Mouse (Mus musculus) embryonic facial prominence, embryonic 15.5 days (tissue): ENCODE measurements around the gene Secisbp2. TPM values are rescaled to one million over a fixed set of nuclear protein-coding genes. Genes with fewer than 3 reads are reported as not detected.
A peak's percentile ranks its signal among the peaks of the same experiment; 100 is the strongest.

Experiments
- ATAC-seq: fragments of 200-750 bp; cut with Nextera tagmentation; 2 replicates; pipeline ENCODE4 v1.8.0; 2017; ENCODE audit warnings: low read depth, moderate TSS enrichment; ENCODE audit not compliant: insufficient number of reproducible peaks, low FRiP score, low TSS enrichment
- H3K27ac ChIP-seq: fragments of 300-500 bp; sonication (generic); replicated peaks from 2 replicates; pipeline ENCODE4 v1.5.1; 2015; ENCODE audit warnings: mild to moderate bottlenecking, inconsistent platforms
- H3K27me3 ChIP-seq: fragments of 300-500 bp; sonication (generic); 2 replicates; pipeline ENCODE4 v1.6.1; 2015; ENCODE audit warnings: inconsistent platforms
- H3K36me3 ChIP-seq: fragments of 300-500 bp; sonication (generic); 2 replicates; pipeline ENCODE4 v1.6.1; 2015; ENCODE audit warnings: mild to moderate bottlenecking, inconsistent platforms
- H3K4me1 ChIP-seq: fragments of 300-500 bp; sonication (generic); 2 replicates; pipeline ENCODE4 v1.6.1; 2015; ENCODE audit warnings: inconsistent platforms
- H3K4me2 ChIP-seq: fragments of 300-500 bp; sonication (generic); replicated peaks from 2 replicates; pipeline ENCODE4 v1.6.1; 2015; ENCODE audit warnings: mild to moderate bottlenecking, inconsistent platforms
- H3K4me3 ChIP-seq: fragments of 300-500 bp; sonication (generic); replicated peaks from 2 replicates; pipeline ENCODE4 v1.5.1; 2015; ENCODE audit warnings: mild to moderate bottlenecking, inconsistent platforms
- H3K9ac ChIP-seq: fragments of 300-500 bp; sonication (generic); 2 replicates; pipeline ENCODE4 v1.6.1; 2015; ENCODE audit warnings: inconsistent platforms
- H3K9me3 ChIP-seq: fragments of 300-500 bp; sonication (generic); replicated peaks from 2 replicates; pipeline ENCODE4 v1.6.1; 2016; ENCODE audit warnings: inconsistent platforms
- WGBS: fragments of 180-500 bp; shearing (Covaris S2); methylation state at CpG from one replicate; pipeline ENCODE4 v1.1.7; 2015; 5-methylcytosine and 5-hydroxymethylcytosine counted together
- polyA plus RNA-seq: library from polyadenylated mRNA; unstranded; fragments of >200 nt; fragmentation: Nextera tagmentation; extraction: Ambion mirVana; gene quantifications from 2 replicates; pipeline ENCODE4 v1.2.1, GENCODE M21; 2015

Secisbp2 gene
- polyA plus RNA-seq, 1 experiment from 2014 or later = 31.6 TPM

DNA sequence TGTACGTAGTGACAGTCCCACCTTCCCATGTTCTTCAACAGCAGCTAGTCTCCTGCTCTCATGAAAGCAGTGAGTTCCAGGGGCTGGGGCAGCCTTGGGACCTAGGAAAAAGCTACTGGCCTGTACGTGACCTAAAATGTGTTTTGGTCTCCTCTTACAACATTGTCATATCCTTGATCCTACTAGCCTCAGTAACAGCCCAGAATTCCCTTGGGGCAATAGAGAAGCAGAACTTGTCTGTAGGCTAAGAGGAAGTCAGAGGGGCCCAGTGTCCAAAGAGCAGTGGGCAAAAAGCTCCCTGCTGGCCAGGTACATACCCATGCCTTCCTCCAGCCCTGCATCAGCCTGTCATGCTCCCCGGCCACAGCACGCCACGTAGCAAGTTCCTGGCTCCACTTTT lies 35.5 kb downstream of the Secisbp2 start:
- WGBS = 89% methylated on average over 5 of the region's 5 CpGs
- Histone ChIP-seq H3K27ac (no peak overlapping the region), H3K4me3 (no peak overlapping the region), H3K9ac (no peak overlapping the region), H3K4me1 (no peaks in the 10 kb centered on the region), H3K27me3 (no peaks in the 10 kb centered on the region), H3K36me3 (peaks cover 53% of the 10 kb centered on the region), H3K9me3 (no peaks in the 10 kb centered on the region), H3K4me2 (no peak overlapping the region)
- ATAC-seq = no peak

DNA sequence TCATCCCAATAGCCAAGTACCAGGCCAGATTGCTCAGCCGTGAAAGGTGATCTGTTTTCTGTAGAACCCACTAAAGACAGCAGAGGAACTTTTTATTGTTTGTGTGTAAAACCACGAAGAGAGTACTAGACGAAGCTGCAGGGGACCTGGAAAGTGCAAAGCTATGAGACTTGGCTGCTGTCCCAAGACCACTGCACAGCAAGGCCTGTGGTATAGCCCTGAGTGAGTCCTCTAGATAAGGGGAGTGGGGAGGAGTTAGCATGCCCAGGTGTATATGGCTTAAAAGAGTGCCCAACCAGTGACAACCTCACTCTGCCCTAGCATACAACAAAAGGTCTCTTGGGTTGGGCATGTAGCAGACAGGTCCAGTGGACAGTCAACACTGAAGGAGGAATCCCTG lies 37.2 kb downstream of the Secisbp2 start:
- Histone ChIP-seq H3K9me3 (no peaks in the 10 kb centered on the region), H3K27me3 (no peaks in the 10 kb centered on the region), H3K36me3 (peaks cover 36% of the 10 kb centered on the region), H3K9ac (no peak overlapping the region), H3K4me1 (no peaks in the 10 kb centered on the region), H3K4me3 (no peak overlapping the region), H3K4me2 (no peak overlapping the region), H3K27ac (no peak overlapping the region)
- ATAC-seq = no peak
- 49% methylated on average over 3 of the region's 3 CpGs for WGBS

DNA sequence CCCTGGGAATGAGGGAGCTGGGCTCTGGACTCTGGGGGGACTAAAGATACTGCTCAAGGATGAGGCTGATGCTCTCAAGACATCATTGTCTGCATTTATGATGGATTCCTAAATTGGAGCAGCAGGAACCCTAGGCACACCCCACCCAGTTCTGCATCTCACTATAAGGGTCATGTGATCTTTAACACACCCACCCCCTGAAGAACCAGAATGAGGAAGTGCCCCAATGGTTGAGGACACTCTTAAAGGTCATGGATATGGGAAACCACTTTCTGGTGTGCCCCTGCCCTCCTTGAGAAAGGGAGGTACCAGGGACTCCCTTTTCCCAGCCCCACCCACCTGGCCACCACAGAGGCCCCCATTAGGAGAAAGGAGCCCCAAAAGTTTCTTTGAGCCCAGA lies 45.0 kb downstream of the Secisbp2 start:
- Histone ChIP-seq H3K27ac (no peak overlapping the region), H3K27me3 (no peaks in the 10 kb centered on the region), H3K36me3 (no peaks in the 10 kb centered on the region; the same call in 1 of the 2 replicates), H3K9me3 (no peaks in the 10 kb centered on the region), H3K4me1 (no peaks in the 10 kb centered on the region), H3K9ac (no peak overlapping the region), H3K4me2 (no peak overlapping the region), H3K4me3 (no peak overlapping the region)
- no peak for ATAC-seq

DNA sequence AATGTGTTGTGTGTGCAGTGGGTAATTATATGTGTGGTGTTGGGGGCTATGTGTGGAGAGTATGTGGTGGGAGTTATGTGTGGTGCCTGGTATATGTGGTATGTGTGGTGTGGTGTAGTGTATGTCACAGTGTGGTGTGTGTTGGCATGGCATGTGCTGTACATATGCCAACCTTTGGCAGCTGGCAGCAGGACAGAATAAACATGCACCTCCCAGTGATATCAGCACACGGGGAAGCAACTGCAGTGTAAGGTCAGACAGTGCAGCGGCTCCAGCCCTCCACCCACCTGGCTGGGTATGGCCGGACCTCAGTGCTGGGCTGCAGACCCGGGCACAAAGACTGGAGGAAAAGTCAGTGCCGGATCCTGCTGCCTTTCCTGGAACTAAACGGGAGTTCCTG lies 46.0 kb downstream of the Secisbp2 start:
- H3K9ac ChIP-seq = no peak overlapping the region
- H3K9me3 ChIP-seq = no peaks in the 10 kb centered on the region
- H3K4me1 ChIP-seq = no peaks in the 10 kb centered on the region
- H3K36me3 ChIP-seq = peaks cover 3% of the 10 kb centered on the region; the same call in 1 of the 2 replicates
- no peak overlapping the region for H3K4me2 ChIP-seq
- H3K4me3 ChIP-seq = no peak overlapping the region
- H3K27me3 ChIP-seq = no peaks in the 10 kb centered on the region
- ATAC-seq = 0 out of 2 replicates have a peak, but pooled peaks have one; percentile 18
- WGBS = 78% methylated on average over 6 of the region's 6 CpGs
- no peak overlapping the region for H3K27ac ChIP-seq

DNA sequence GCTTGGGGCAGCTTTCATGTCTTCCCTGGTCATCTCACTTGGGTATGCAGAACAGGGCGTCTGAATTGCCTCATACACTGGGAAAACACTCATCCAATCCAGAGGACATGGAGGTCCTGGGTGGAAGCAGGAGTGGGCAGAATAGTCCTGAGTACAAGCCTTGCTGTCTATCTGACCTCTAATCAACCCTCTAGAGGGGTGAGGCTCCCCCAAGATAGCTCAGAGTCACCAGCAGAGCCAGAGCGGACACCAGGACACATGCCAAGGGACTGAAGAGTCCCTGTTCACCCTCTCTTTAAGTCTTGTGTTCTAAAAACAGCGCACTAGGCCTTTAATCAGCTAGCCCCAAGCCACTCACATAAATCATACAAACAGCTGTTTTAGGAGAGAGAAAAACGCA lies 46.4 kb downstream of the Secisbp2 start:
- Histone ChIP-seq H3K4me3 (no peak overlapping the region), H3K4me2 (no peak overlapping the region), H3K36me3 (peaks cover 6% of the 10 kb centered on the region; the same call in 1 of the 2 replicates), H3K27ac (no peak overlapping the region), H3K9me3 (no peaks in the 10 kb centered on the region), H3K9ac (no peak overlapping the region), H3K4me1 (no peaks in the 10 kb centered on the region), H3K27me3 (no peaks in the 10 kb centered on the region)
- 63% methylated on average over 4 of the region's 4 CpGs for WGBS
- ATAC-seq = no peak; the same call in 1 of the 2 replicates

DNA sequence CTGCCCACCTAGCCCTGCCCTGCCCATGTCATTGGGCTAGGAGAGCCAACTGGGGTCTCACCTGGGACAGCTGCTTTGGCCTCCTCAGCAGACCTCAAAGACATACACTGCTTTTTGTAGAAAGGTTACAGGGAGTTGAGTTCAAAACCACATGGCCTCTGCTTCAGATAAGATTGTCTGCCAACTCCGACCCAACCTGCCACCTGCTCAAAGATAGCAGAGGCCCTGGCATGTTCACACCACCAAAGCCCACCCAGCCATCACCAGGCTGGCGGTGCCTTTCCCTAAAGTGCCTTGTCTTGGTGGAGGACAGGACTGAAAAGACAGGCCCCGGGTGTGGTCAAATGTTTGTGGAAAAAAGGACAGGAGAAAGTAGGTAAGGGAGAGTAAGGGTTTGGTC lies 46.8 kb downstream of the Secisbp2 start:
- 84% methylated on average over 3 of the region's 3 CpGs for WGBS

DNA sequence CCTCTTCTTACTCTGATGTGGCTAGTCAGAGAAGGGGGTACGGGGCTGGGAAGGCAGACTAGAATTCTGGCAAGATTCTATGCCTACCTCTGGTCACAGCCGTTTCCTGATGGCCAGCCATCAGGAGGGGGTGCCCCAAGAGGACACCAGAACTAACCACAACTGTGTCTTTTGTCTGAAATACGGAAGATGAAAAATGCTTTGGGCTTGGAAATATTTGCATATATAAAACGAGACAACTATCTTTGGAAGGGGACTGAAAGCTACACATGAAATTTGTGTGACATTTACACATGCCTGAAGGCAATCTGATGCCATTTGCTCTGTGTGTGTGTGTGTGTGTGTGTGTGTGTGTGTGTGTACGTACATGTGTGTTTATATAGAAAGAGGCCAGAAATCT lies 52.4 kb downstream of the Secisbp2 start:
- H3K36me3 ChIP-seq = peaks cover 15% of the 10 kb centered on the region; the same call in 1 of the 2 replicates
- no peak for ATAC-seq
- no peak overlapping the region for H3K9ac ChIP-seq
- no peak overlapping the region for H3K4me3 ChIP-seq
- 60% methylated on average over 5 of the region's 5 CpGs for WGBS
- no peak overlapping the region for H3K4me2 ChIP-seq
- H3K9me3 ChIP-seq = no peaks in the 10 kb centered on the region
- H3K27ac ChIP-seq = no peak overlapping the region
- peaks cover 3% of the 10 kb centered on the region; the same call in 1 of the 2 replicates for H3K4me1 ChIP-seq
- no peaks in the 10 kb centered on the region for H3K27me3 ChIP-seq

More for the DNA sequence above, 46.8 kb downstream of the Secisbp2 start:
- Histone ChIP-seq H3K4me3 (no peak overlapping the region), H3K9me3 (no peaks in the 10 kb centered on the region), H3K4me2 (no peak overlapping the region), H3K9ac (no peak overlapping the region), H3K4me1 (no peaks in the 10 kb centered on the region), H3K36me3 (peaks cover 10% of the 10 kb centered on the region; the same call in 1 of the 2 replicates), H3K27ac (no peak overlapping the region), H3K27me3 (no peaks in the 10 kb centered on the region)
- no peak for ATAC-seq

DNA sequence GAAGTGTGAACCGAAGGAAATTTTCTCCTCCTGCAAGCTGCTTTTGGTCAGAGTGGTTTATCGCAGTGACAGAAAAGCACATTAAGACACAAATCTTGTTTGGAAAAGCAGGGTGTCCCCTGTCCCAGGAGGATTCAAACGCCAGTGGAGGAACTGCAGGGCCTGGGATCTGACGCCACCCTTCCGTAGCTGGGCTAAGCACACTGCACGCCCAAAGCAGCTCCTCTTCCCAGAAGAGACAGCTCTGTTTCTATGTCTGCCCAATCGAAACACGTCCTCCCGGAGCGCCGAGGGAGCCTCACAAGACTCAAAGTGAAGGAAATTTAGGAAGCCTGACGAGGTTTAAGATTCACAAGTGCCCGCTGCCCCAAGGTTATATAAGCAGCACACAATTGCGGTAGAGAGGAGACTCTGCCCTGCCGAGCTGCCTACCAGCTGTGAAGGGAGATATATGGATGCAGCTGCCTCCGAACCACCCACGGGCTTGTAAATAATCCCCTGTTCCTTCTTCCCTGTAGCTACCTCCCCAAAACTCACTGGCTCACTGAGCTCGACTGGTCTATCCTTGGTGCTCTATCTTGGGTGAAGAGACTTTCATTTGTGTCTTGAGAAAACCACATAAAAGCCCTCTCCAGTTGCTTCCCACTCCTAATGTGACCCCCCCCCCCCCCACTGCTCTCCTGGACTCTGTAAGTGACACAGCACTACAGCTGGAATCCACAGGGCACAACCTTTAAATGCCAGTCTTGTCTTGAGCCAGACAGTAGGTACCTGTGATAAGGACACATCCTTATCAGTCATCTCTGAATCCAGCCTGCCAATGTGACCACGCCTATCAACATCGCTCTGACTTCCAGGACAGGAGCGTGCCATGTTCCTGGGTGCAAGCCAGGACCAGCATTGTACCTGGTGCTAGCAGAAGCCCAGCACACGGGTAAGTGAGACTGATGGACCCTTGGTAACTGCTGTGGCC lies 54.7 kb downstream of the Secisbp2 start:
- no peaks in the 10 kb centered on the region for H3K27me3 ChIP-seq
- 0 out of 2 replicates have a peak, but pooled peaks cover 22% of the 10 kb centered on the region for H3K36me3 ChIP-seq
- ATAC-seq = no peak
- no peak overlapping the region for H3K9ac ChIP-seq
- H3K4me1 ChIP-seq = peaks cover 9% of the 10 kb centered on the region; the same call in 1 of the 2 replicates
- H3K4me2 ChIP-seq = no peak overlapping the region
- H3K27ac ChIP-seq = no peak overlapping the region
- no peak overlapping the region for H3K4me3 ChIP-seq
- 66% methylated on average over 22 of the region's 22 CpGs for WGBS
- no peaks in the 10 kb centered on the region for H3K9me3 ChIP-seq

DNA sequence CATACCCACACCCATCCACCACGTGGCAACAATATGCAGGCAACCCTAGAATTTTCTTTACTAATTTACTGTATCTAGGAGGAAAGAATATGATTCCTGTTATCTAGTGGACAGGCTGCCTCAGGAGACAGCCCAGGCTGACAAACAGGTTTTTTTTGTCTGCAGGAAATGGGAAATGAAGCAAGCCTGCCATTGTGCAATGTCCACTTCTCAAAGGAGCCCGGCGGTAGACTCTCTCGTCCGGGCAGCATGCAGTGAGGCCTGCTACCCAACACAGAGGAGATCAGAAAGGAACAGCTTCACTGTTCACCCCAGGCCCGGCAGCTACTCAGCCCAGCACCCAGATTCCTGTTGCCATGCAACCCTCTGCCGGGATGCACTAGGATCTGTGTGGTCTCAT lies 59.2 kb downstream of the Secisbp2 start:
- Histone ChIP-seq H3K27me3 (no peaks in the 10 kb centered on the region), H3K36me3 (0 out of 2 replicates have a peak, but pooled peaks cover 7% of the 10 kb centered on the region), H3K4me1 (0 out of 2 replicates have a peak, but pooled peaks cover 8% of the 10 kb centered on the region), H3K4me2 (no peak overlapping the region), H3K9ac (no peak overlapping the region), H3K4me3 (no peak overlapping the region), H3K9me3 (no peaks in the 10 kb centered on the region), H3K27ac (no peak overlapping the region; the same call in 1 of the 2 replicates)
- WGBS = 53% methylated on average over 7 of the region's 7 CpGs
- ATAC-seq = no peak

DNA sequence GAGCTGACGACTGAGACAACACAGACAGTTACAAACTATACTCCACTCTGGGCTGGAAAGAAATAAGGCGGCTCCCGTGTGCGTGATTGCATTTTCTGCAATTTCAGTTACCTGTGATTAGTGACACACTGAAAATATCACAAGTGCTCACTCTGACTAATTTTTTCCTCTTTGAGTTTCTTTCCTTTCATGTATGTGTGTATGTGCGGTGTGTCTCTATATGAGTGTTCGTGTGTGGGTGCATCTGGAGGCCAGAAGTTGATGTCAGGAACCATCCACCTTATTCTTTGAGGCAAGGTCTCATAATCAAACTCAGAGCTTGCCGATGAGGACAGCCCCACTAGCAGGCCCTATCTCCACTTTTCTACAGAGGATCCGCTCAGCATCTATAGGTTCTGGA lies 60.5 kb downstream of the Secisbp2 start:
- Histone ChIP-seq H3K4me3 (no peak overlapping the region), H3K36me3 (0 out of 2 replicates have a peak, but pooled peaks cover 7% of the 10 kb centered on the region), H3K27me3 (no peaks in the 10 kb centered on the region), H3K9me3 (no peaks in the 10 kb centered on the region), H3K4me2 (no peak overlapping the region), H3K27ac (no peak overlapping the region), H3K4me1 (0 out of 2 replicates have a peak, but pooled peaks cover 8% of the 10 kb centered on the region), H3K9ac (no peak overlapping the region)
- WGBS = 82% methylated on average over 8 of the region's 8 CpGs
- no peak for ATAC-seq

DNA sequence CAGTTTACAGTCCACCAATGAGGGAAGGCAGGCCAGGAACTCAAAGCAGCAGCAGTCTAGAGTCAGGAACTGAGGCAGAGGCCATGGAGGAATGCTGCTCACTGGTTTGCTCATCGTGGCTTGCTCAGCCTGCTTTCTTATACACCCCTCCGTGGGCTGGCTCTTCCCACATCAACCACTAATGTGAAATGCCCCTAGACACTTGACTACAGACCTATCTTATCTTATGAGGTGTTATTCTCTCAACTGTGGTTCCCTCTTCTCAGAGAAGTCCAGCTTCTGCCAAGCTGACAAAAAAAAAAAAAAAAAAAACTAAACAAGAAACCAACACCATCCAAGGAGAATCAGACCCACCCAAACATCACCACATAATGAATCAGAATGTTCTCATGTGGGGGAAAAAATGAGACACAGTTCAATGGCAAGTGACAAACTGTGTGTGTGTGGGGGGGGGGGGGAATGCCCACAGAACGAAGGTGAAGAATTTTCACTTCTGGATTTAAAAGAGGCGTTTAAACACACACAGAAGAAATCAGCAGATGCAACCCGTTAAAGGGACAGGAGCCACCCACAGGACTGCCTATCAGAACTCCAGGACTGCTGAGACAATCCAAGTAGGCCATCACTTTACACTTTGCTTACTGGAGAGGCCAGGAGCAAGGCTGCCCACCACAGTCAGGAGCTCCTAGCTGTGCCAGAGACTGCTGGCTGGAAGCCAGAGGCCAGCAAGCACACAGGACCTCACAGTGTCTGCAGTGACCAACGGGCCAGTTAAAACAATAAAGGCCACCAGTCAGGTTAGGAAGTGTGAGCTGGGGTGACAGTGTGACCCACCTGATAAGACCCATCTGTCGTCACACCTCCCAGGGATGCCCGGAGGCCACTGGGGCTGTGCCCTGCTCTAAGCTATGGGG lies 65.1 kb downstream of the Secisbp2 start:
- no peaks in the 10 kb centered on the region for H3K9me3 ChIP-seq
- no peak overlapping the region for H3K4me2 ChIP-seq
- H3K27me3 ChIP-seq = no peaks in the 10 kb centered on the region
- H3K27ac ChIP-seq = no peak overlapping the region
- no peak overlapping the region for H3K9ac ChIP-seq
- H3K4me1 ChIP-seq = no peaks in the 10 kb centered on the region
- H3K4me3 ChIP-seq = no peak overlapping the region
- H3K36me3 ChIP-seq = 0 out of 2 replicates have a peak, but pooled peaks cover 5% of the 10 kb centered on the region
- peak; percentile 49; the same call in 1 of the 2 replicates for ATAC-seq
- WGBS = 78% methylated on average over 8 of the region's 8 CpGs
